Mouse (Mus musculus) MEL-GATA-1-ER (cell line): ENCODE measurements around the gene Rabgap1l.
A peak's percentile ranks its signal among the peaks of the same experiment; 100 is the strongest.

Source experiments
- DNase-seq: peaks from one replicate; pipeline ENCODE4 v3.0.0-alpha.2; 2012; ENCODE audit warnings: low read depth; ENCODE audit errors: extremely low read depth

Gene Rabgap1l

GRCm38 (mm10) chr1:160249786-160250185 lies 543.2 kb downstream of the Rabgap1l start:
- no peak for DNase-seq

GRCm38 (mm10) chr1:160247473-160247872 lies 545.5 kb downstream of the Rabgap1l start:
- no peak for DNase-seq

GRCm38 (mm10) chr1:160246844-160247243 lies 546.2 kb downstream of the Rabgap1l start:
- no peak for DNase-seq

- peak; percentile 59 for DNase-seq
These were observed 547.1 kb downstream of the Rabgap1l start for GRCm38 (mm10) chr1:160245954-160246353.

- no peak for DNase-seq
These were observed 548.3 kb downstream of the Rabgap1l start for GRCm38 (mm10) chr1:160244689-160245088.

- no peak for DNase-seq
These were observed 552.9 kb downstream of the Rabgap1l start for GRCm38 (mm10) chr1:160240091-160240490.

- DNase-seq, result no peak
These were observed 554.1 kb downstream of the Rabgap1l start for GRCm38 (mm10) chr1:160238852-160239443.

- DNase-seq, result no peak
These were observed 555.0 kb downstream of the Rabgap1l start for GRCm38 (mm10) chr1:160237981-160238380.

GRCm38 (mm10) chr1:160233921-160234320 lies 559.1 kb downstream of the Rabgap1l start:
- DNase-seq, result no peak

- DNase-seq, result no peak
These were observed 560.9 kb downstream of the Rabgap1l start for GRCm38 (mm10) chr1:160232113-160232512.

- DNase-seq, result no peak
These were observed 562.0 kb downstream of the Rabgap1l start for GRCm38 (mm10) chr1:160231013-160231412.

- DNase-seq, result no peak
These were observed 565.2 kb downstream of the Rabgap1l start for GRCm38 (mm10) chr1:160227850-160228249.

GRCm38 (mm10) chr1:160227196-160227595 lies 565.8 kb downstream of the Rabgap1l start:
- DNase-seq, result no peak

GRCm38 (mm10) chr1:160224093-160224492 lies 568.9 kb downstream of the Rabgap1l start:
- DNase-seq, result no peak

- DNase-seq, result no peak
These were observed 575.1 kb downstream of the Rabgap1l start for GRCm38 (mm10) chr1:160217898-160218297.

GRCm38 (mm10) chr1:160214171-160214570 lies 578.8 kb downstream of the Rabgap1l start:
- DNase-seq, result no peak

- peak; percentile 94 for DNase-seq
These were observed 580.0 kb downstream of the Rabgap1l start, which contains the start of gene Cacybp for GRCm38 (mm10) chr1:160212703-160213669. Gene Cacybp, minus strand, starts transcription at chr1:160212875.

GRCm38 (mm10) chr1:160212123-160212691 lies 580.8 kb downstream of the Rabgap1l start:
- no peak for DNase-seq

GRCm38 (mm10) chr1:160211597-160212122 lies 581.4 kb downstream of the Rabgap1l start:
- DNase-seq, result peak; percentile 86

- no peak for DNase-seq
These were observed 582.4 kb downstream of the Rabgap1l start for GRCm38 (mm10) chr1:160210566-160210965.

- no peak for DNase-seq
These were observed 583.2 kb downstream of the Rabgap1l start for GRCm38 (mm10) chr1:160209844-160210243.

- no peak for DNase-seq
These were observed 587.5 kb downstream of the Rabgap1l start for GRCm38 (mm10) chr1:160205486-160205885.
